Mouse (Mus musculus): ENCODE data around the gene Ppan.

GRCm38 (mm10) chr9:20923258-20923657 is 35.3 kb downstream of the Ppan start:
- TF ChIP-seq CTCF (IDR thresholded peaks at IDR 0.05; ENCODE audit: borderline replicate concordance, extremely low read depth, insufficient read depth, insufficient read length) = no peak
- TF ChIP-seq POLR2A (IDR thresholded peaks at IDR 0.05; ENCODE audit: borderline replicate concordance, extremely low read depth, insufficient read depth, insufficient read length, poor library complexity, severe bottlenecking) = no peak

Measured in brain, embryonic 14.5 days (tissue).